In genomic region chr11:82487359-82488086, GRCm38 (mm10) we compare ENCODE assay signal across 14 mouse cellular contexts.
DNase-seq lines count a peak whose midpoint lies in the region; ATAC-seq and TF ChIP-seq lines count a peak whose summit lies in the region.
"Had no signal": no experiment of that assay in that cellular context is flagged by ENCODE, and none has a peak within 500 bp of the region (broad histone marks: within the 10 kb centered on the region; RNA-seq: fewer than 3 reads in every experiment).

No protein-coding gene starts in this region.

- no peak overlapping the region for H3K27ac ChIP-seq in forebrain, postnatal 0 days (ENCODE audit: low read depth, low read length)
- H3K27ac ChIP-seq in forebrain, embryonic 11.5 days (ENCODE audit: low read depth, low read length), result no peak overlapping the region
- no peak overlapping the region for H3K27ac ChIP-seq in hindbrain, embryonic 11.5 days (ENCODE audit: low read depth, low read length)
- H3K27ac ChIP-seq in midbrain, embryonic 13.5 days, result no peak overlapping the region
- H3K27ac ChIP-seq: liver, embryonic 13.5 days had no signal

- intact Hi-C loops in heart, postnatal 10 days (cut with DNase I), result no loop called here

- H3K4me3 ChIP-seq in forebrain, postnatal 0 days (ENCODE audit: low read depth, low read length), result no peak overlapping the region
- H3K4me3 ChIP-seq in forebrain, embryonic 11.5 days (ENCODE audit: low read depth, low read length), result no peak overlapping the region
- H3K4me3 ChIP-seq in hindbrain, embryonic 11.5 days (ENCODE audit: low read depth, low read length), result no peak overlapping the region
- no peak overlapping the region for H3K4me3 ChIP-seq in midbrain, embryonic 13.5 days (replicated peaks)
- H3K4me3 ChIP-seq: liver, embryonic 13.5 days had no signal

- peaks cover 6% of the 10 kb centered on the region; the same call in 1 of the 2 replicates for H3K4me1 ChIP-seq in forebrain, postnatal 0 days (ENCODE audit: insufficient read depth)
- H3K4me1 ChIP-seq in forebrain, embryonic 11.5 days (replicated peaks; ENCODE audit: control insufficient read depth, insufficient read depth, low read length), result no peaks in the 10 kb centered on the region; the same call in 1 of the 2 replicates
- peaks cover 4% of the 10 kb centered on the region for H3K4me1 ChIP-seq in hindbrain, embryonic 11.5 days (replicated peaks; ENCODE audit: control insufficient read depth, insufficient read depth, low read length)
- H3K4me1 ChIP-seq in midbrain, embryonic 13.5 days (replicated peaks), result peaks cover 15% of the 10 kb centered on the region
- H3K4me1 ChIP-seq: liver, embryonic 13.5 days had no signal

- H3K27me3 ChIP-seq in forebrain, postnatal 0 days (ENCODE audit: insufficient read depth, low read length), result no peaks in the 10 kb centered on the region
- no peaks in the 10 kb centered on the region for H3K27me3 ChIP-seq in forebrain, embryonic 11.5 days (ENCODE audit: control insufficient read depth, insufficient read depth, low read length)
- H3K27me3 ChIP-seq in hindbrain, embryonic 11.5 days (ENCODE audit: control insufficient read depth, insufficient read depth, low read length), result no peaks in the 10 kb centered on the region
- no peaks in the 10 kb centered on the region for H3K27me3 ChIP-seq in midbrain, embryonic 13.5 days
- H3K27me3 ChIP-seq: liver, embryonic 13.5 days had no signal

- DNase-seq in forebrain, postnatal 0 days, result peak; percentile 35
- no peak for DNase-seq in forebrain, embryonic 11.5 days (ENCODE audit: low spot score)
- DNase-seq in brain, adult 2 months (ENCODE audit: low read depth, low spot score), result peak; percentile 39
- DNase-seq in hindbrain, embryonic 11.5 days (ENCODE audit: low spot score), result peak; percentile 34
- no peak for DNase-seq in B cell, adult 2 months
- no peak for DNase-seq in adrenal gland, postnatal 10 days
- no peak for DNase-seq in heart, postnatal 10 days
- DNase-seq: adrenal gland, adult 2 months; gastrocnemius, postnatal 14 days; liver, embryonic 13.5 days; lung, postnatal 4 days; thymus, adult 18-20 months had no signal

- H3K36me3 ChIP-seq in forebrain, postnatal 0 days (ENCODE audit: insufficient read depth), result no peaks in the 10 kb centered on the region
- H3K36me3 ChIP-seq in forebrain, embryonic 11.5 days (ENCODE audit: control insufficient read depth, insufficient read depth, low read length), result no peaks in the 10 kb centered on the region
- H3K36me3 ChIP-seq in hindbrain, embryonic 11.5 days (ENCODE audit: control insufficient read depth, insufficient read depth, low read length), result no peaks in the 10 kb centered on the region
- H3K36me3 ChIP-seq in midbrain, embryonic 13.5 days, result no peaks in the 10 kb centered on the region
- H3K36me3 ChIP-seq: liver, embryonic 13.5 days had no signal

- WGBS in forebrain, postnatal 0 days, result 24% methylated on average over 8 of the region's 8 CpGs
- 45% methylated on average over 8 of the region's 8 CpGs for WGBS in forebrain, embryonic 11.5 days
- WGBS in hindbrain, embryonic 11.5 days, result 36% methylated on average over 8 of the region's 8 CpGs
- 26% methylated on average over 8 of the region's 8 CpGs for WGBS in midbrain, embryonic 13.5 days

- ATAC-seq in forebrain, postnatal 0 days, result peak; percentile 29; the same call in 1 of the 2 replicates
- no peak for ATAC-seq in forebrain, embryonic 11.5 days (replicated peaks; ENCODE audit: low FRiP score)
- peak; percentile 53; the same call in 1 of the 2 replicates for ATAC-seq in hindbrain, embryonic 11.5 days (ENCODE audit: low FRiP score)
- peak; percentile 62; the same call in 1 of the 2 replicates for ATAC-seq in midbrain, embryonic 13.5 days
- ATAC-seq: intestine, postnatal 0 days had no signal

- H3K9ac ChIP-seq in forebrain, postnatal 0 days, result no peak overlapping the region
- no peak overlapping the region for H3K9ac ChIP-seq in forebrain, embryonic 11.5 days (ENCODE audit: low read length)
- no peak overlapping the region for H3K9ac ChIP-seq in hindbrain, embryonic 11.5 days (ENCODE audit: low read depth, low read length)
- no peak overlapping the region for H3K9ac ChIP-seq in midbrain, embryonic 13.5 days (replicated peaks)
- H3K9ac ChIP-seq: liver, embryonic 13.5 days had no signal

- no peak for TF ChIP-seq CTCF in forebrain, postnatal 0 days (IDR thresholded peaks at IDR 0.05; ENCODE audit: low read depth)

- no peaks in the 10 kb centered on the region for H3K9me3 ChIP-seq in forebrain, postnatal 0 days (ENCODE audit: low read length)
- no peaks in the 10 kb centered on the region for H3K9me3 ChIP-seq in forebrain, embryonic 11.5 days (ENCODE audit: control insufficient read depth, low read length)
- no peaks in the 10 kb centered on the region for H3K9me3 ChIP-seq in hindbrain, embryonic 11.5 days (ENCODE audit: control insufficient read depth, low read length)
- no peaks in the 10 kb centered on the region for H3K9me3 ChIP-seq in midbrain, embryonic 13.5 days
- H3K9me3 ChIP-seq: liver, embryonic 13.5 days had no signal

- H3K4me2 ChIP-seq in forebrain, postnatal 0 days (ENCODE audit: low read depth), result no peak overlapping the region
- H3K4me2 ChIP-seq in forebrain, embryonic 11.5 days (ENCODE audit: low read depth, low read length, severe bottlenecking), result no peak overlapping the region
- H3K4me2 ChIP-seq in hindbrain, embryonic 11.5 days (replicated peaks; ENCODE audit: low read depth, low read length), result no peak overlapping the region
- no peak overlapping the region for H3K4me2 ChIP-seq in midbrain, embryonic 13.5 days (replicated peaks)
- H3K4me2 ChIP-seq: liver, embryonic 13.5 days had no signal

Comparison
In these comparisons a context has a peak if more than half of its experiments do, and no peak if none do; other contexts are left out.
1. DNase-seq: peak in forebrain, postnatal 0 days (single experiment), brain, adult 2 months (single experiment) and hindbrain, embryonic 11.5 days (single experiment); none in forebrain, embryonic 11.5 days (single experiment), B cell, adult 2 months (0 of 2), adrenal gland, postnatal 10 days (single experiment) and heart, postnatal 10 days (0 of 2).